Comparison of ENCODE assay signal across 23 mouse cellular contexts in the genomic region with DNA sequence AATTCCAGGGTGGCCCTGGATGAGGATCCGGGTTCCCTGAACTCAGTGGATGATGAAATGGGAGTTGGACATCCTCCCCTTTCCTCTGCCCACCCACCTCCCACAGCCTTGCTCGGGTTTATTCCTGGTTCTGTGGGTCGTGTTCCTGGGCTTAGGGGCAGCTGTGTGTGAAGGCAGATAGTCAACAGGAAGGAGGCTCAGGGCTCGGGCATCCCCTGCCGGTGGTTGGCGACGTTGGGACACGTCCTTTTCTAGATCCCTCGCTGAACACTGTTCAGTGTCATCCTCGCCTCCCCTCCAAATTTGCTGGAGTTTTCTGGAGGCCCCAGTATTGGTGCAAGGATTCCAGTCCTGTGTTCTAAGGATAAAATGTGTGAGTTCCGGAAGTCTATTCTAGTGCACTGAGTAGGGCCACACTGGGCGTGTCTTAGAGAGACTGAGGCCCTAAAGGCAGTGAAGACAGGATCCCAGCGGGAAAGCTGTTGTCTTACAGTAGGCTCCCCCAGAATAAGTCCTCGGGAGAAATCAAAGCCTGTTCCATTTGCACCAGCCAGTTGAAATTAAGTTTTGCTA. TPM values are rescaled to one million over a fixed set of nuclear protein-coding genes. Genes with fewer than 3 reads are reported as not detected.
DNase-seq lines count a peak whose midpoint lies in the region; ATAC-seq and TF ChIP-seq lines count a peak whose summit lies in the region.
"Had no signal": no experiment of that assay in that cellular context is flagged by ENCODE, and none has a peak within 500 bp of the region (broad histone marks: within the 10 kb centered on the region; RNA-seq: fewer than 3 reads in every experiment).

No protein-coding gene starts in this region.

- H3K4me1 ChIP-seq in liver, embryonic 12.5 days, result peaks cover 15% of the 10 kb centered on the region; the same call in 1 of the 2 replicates
- H3K4me1 ChIP-seq in limb, embryonic 12.5 days (replicated peaks), result peaks cover 11% of the 10 kb centered on the region
- H3K4me1 ChIP-seq in kidney, adult 2 months (ENCODE audit: control insufficient read depth, insufficient read depth, low read length), result no peaks in the 10 kb centered on the region
- H3K4me1 ChIP-seq in forebrain, embryonic 15.5 days, result no peaks in the 10 kb centered on the region

- DNase-seq in liver (peak; percentile 29), R1 (ENCODE audit: low read depth, low spot score) (peak; percentile 56)
- DNase-seq in kidney, adult 2 months, result no peak
- no peak for DNase-seq in ovary, postnatal 36 days (ENCODE audit: low spot score)
- DNase-seq: adrenal gland, postnatal 25 days; cerebellum, postnatal 25 days; gastrocnemius, postnatal 10 days; liver, embryonic 13.5 days; lung, postnatal 4 days; right cerebral cortex, postnatal 25 days; thymus, adult 2 months had no signal

- no peak; the same call in 1 of the 2 replicates for TF ChIP-seq CTCF in kidney, adult 2 months (conservative IDR thresholded peaks at IDR 0.05; ENCODE audit: insufficient read depth, insufficient read length, low read depth, low read length)

- no peak for ATAC-seq in liver, embryonic 12.5 days
- no peak for ATAC-seq in limb, embryonic 12.5 days (ENCODE audit: insufficient number of reproducible peaks, insufficient read depth, low FRiP score, low TSS enrichment, low read depth)
- ATAC-seq in neutrophil, adult 5-6 weeks (ENCODE audit: extremely low read depth, insufficient number of reproducible peaks, low FRiP score, poor library complexity, severe bottlenecking), result peak; percentile 24; the same call in 1 of the 2 replicates
- no peak for ATAC-seq in forebrain, embryonic 15.5 days (replicated peaks)
- ATAC-seq: midbrain, embryonic 16.5 days had no signal

- H3K4me3 ChIP-seq in liver, embryonic 12.5 days, result no peak overlapping the region
- H3K4me3 ChIP-seq in limb, embryonic 12.5 days (replicated peaks), result no peak overlapping the region
- H3K4me3 ChIP-seq in kidney, adult 2 months (ENCODE audit: insufficient read depth, low read depth, low read length), result no peak overlapping the region
- H3K4me3 ChIP-seq in forebrain, embryonic 15.5 days, result no peak overlapping the region
- H3K4me3 ChIP-seq: liver, embryonic 13.5 days had no signal

- TF ChIP-seq POLR2A in kidney, adult 2 months (IDR thresholded peaks at IDR 0.05; ENCODE audit: low read depth, low read length), result no peak

- H3K9ac ChIP-seq in liver, embryonic 12.5 days, result no peak overlapping the region
- H3K9ac ChIP-seq in limb, embryonic 12.5 days (replicated peaks), result no peak overlapping the region
- H3K9ac ChIP-seq in forebrain, embryonic 15.5 days (replicated peaks), result no peak overlapping the region
- H3K9ac ChIP-seq: liver, embryonic 13.5 days had no signal

- H3K27ac ChIP-seq in liver, embryonic 12.5 days, result no peak overlapping the region
- peak overlapping the region; percentile 41; the same call in 1 of the 2 replicates for H3K27ac ChIP-seq in limb, embryonic 12.5 days
- H3K27ac ChIP-seq in kidney, adult 2 months (ENCODE audit: insufficient read depth, low read depth, low read length), result no peak overlapping the region
- no peak overlapping the region for H3K27ac ChIP-seq in forebrain, embryonic 15.5 days (replicated peaks)
- H3K27ac ChIP-seq: kidney, postnatal 0 days; liver, embryonic 13.5 days had no signal

- H3K9me3 ChIP-seq in liver, embryonic 12.5 days (replicated peaks), result no peaks in the 10 kb centered on the region
- no peaks in the 10 kb centered on the region for H3K9me3 ChIP-seq in limb, embryonic 12.5 days
- H3K9me3 ChIP-seq in forebrain, embryonic 15.5 days, result no peaks in the 10 kb centered on the region
- H3K9me3 ChIP-seq: liver, embryonic 13.5 days had no signal

- H3K27me3 ChIP-seq in liver, embryonic 12.5 days (replicated peaks), result peaks cover 5% of the 10 kb centered on the region; the same call in 1 of the 2 replicates
- H3K27me3 ChIP-seq in limb, embryonic 12.5 days, result no peaks in the 10 kb centered on the region
- no peaks in the 10 kb centered on the region for H3K27me3 ChIP-seq in kidney, adult 2 months (replicated peaks; ENCODE audit: control insufficient read depth, insufficient read depth, low read length)
- H3K27me3 ChIP-seq in forebrain, embryonic 15.5 days, result no peaks in the 10 kb centered on the region
- H3K27me3 ChIP-seq: liver, embryonic 13.5 days had no signal

- H3K36me3 ChIP-seq in liver, embryonic 12.5 days, result no peaks in the 10 kb centered on the region
- H3K36me3 ChIP-seq in limb, embryonic 12.5 days, result no peaks in the 10 kb centered on the region
- no peaks in the 10 kb centered on the region for H3K36me3 ChIP-seq in kidney, adult 2 months (ENCODE audit: control insufficient read depth, insufficient read depth, low read length)
- H3K36me3 ChIP-seq in forebrain, embryonic 15.5 days, result no peaks in the 10 kb centered on the region
- H3K36me3 ChIP-seq: liver, embryonic 13.5 days had no signal

- H3K4me2 ChIP-seq in liver, embryonic 12.5 days, result no peak overlapping the region
- H3K4me2 ChIP-seq in limb, embryonic 12.5 days, result no peak overlapping the region
- no peak overlapping the region for H3K4me2 ChIP-seq in forebrain, embryonic 15.5 days (replicated peaks)
- H3K4me2 ChIP-seq: liver, embryonic 13.5 days had no signal

- 33% methylated on average over 14 of the region's 14 CpGs for WGBS in liver, embryonic 12.5 days (ENCODE audit: insufficient replicate concordance)
- 86% methylated on average over 14 of the region's 14 CpGs for WGBS in limb, embryonic 12.5 days
- 82% methylated on average over 14 of the region's 14 CpGs for WGBS in kidney, adult 2 months
- WGBS in forebrain, embryonic 15.5 days, result 91% methylated on average over 14 of the region's 14 CpGs

RNA-seq across cellular contexts. Expression of a gene that starts 19.4 kb away (rescaled TPM):
- polyA plus RNA-seq in liver, embryonic 12.5 days (2016; fragmentation: Nextera tagmentation; extraction: Ambion mirVana), result 35.7 TPM in 2 replicates
- 56.5 and 68.6 TPM in 2 replicates for polyA plus RNA-seq in limb, embryonic 12.5 days (2016; fragmentation: Nextera tagmentation; extraction: Ambion mirVana)
- total RNA-seq in neutrophil, adult 5-6 weeks (2017), result 187 and 230 TPM in 2 replicates
- 259 and 313 TPM in 2 replicates for polyA plus RNA-seq in kidney, adult 2 months (2012; rRNA removed)
- 21.7 and 24.9 TPM in 2 replicates for polyA plus RNA-seq in forebrain, embryonic 15.5 days (2015; fragmentation: Nextera tagmentation; extraction: Ambion mirVana)

RNA-seq across cellular contexts. Expression of a gene that starts 24.2 kb away (rescaled TPM):
- polyA plus RNA-seq in liver, embryonic 12.5 days (2016; fragmentation: Nextera tagmentation; extraction: Ambion mirVana), result 19.5 and 23.4 TPM in 2 replicates
- polyA plus RNA-seq in limb, embryonic 12.5 days (2016; fragmentation: Nextera tagmentation; extraction: Ambion mirVana), result 77.8 and 78.8 TPM in 2 replicates
- total RNA-seq in neutrophil, adult 5-6 weeks (2017), result 416 and 446 TPM in 2 replicates
- polyA plus RNA-seq in kidney, adult 2 months (2012; rRNA removed), result 125 and 135 TPM in 2 replicates
- polyA plus RNA-seq in forebrain, embryonic 15.5 days (2015; fragmentation: Nextera tagmentation; extraction: Ambion mirVana), result 6.5 and 7.6 TPM in 2 replicates

RNA-seq across cellular contexts. Expression of a gene that starts 26.5 kb away (rescaled TPM):
- 1.4 and 2.7 TPM in 2 replicates for polyA plus RNA-seq in liver, embryonic 12.5 days (2016; fragmentation: Nextera tagmentation; extraction: Ambion mirVana)
- polyA plus RNA-seq in limb, embryonic 12.5 days (2016; fragmentation: Nextera tagmentation; extraction: Ambion mirVana), result not detected in 2 replicates
- total RNA-seq in neutrophil, adult 5-6 weeks (2017), result 105 and 120 TPM in 2 replicates
- 1.6 and 2.3 TPM in 2 replicates for polyA plus RNA-seq in kidney, adult 2 months (2012; rRNA removed)
- polyA plus RNA-seq in forebrain, embryonic 15.5 days (2015; fragmentation: Nextera tagmentation; extraction: Ambion mirVana), result not detected in 2 replicates
- total RNA-seq: adrenal gland, postnatal 25 days; left cerebral cortex, postnatal 10 days; MEL had no signal
- polyA plus RNA-seq: embryonic facial prominence, embryonic 11.5 days; neural tube, embryonic 11.5 days had no signal

RNA-seq across cellular contexts. Expression of a gene that starts 35.4 kb away (rescaled TPM):
- polyA plus RNA-seq in liver, embryonic 12.5 days (2016; fragmentation: Nextera tagmentation; extraction: Ambion mirVana), result 355 TPM in 2 replicates
- polyA plus RNA-seq in limb, embryonic 12.5 days (2016; fragmentation: Nextera tagmentation; extraction: Ambion mirVana), result 941 and 1,046 TPM in 2 replicates
- total RNA-seq in neutrophil, adult 5-6 weeks (2017), result 514 and 537 TPM in 2 replicates
- polyA plus RNA-seq in kidney, adult 2 months (2012; rRNA removed), result 642 and 737 TPM in 2 replicates
- polyA plus RNA-seq in forebrain, embryonic 15.5 days (2015; fragmentation: Nextera tagmentation; extraction: Ambion mirVana), result 126 and 142 TPM in 2 replicates

RNA-seq across cellular contexts. Expression of a gene that starts 35.5 kb away (rescaled TPM):
- polyA plus RNA-seq in liver, embryonic 12.5 days (2016; fragmentation: Nextera tagmentation; extraction: Ambion mirVana), result not detected in 2 replicates
- polyA plus RNA-seq in limb, embryonic 12.5 days (2016; fragmentation: Nextera tagmentation; extraction: Ambion mirVana), result not detected in 2 replicates
- not detected in 2 replicates for total RNA-seq in neutrophil, adult 5-6 weeks (2017)
- 0.27 TPM in 1 of 2 replicates, not detected in the other for polyA plus RNA-seq in kidney, adult 2 months (2012; rRNA removed)
- not detected in 2 replicates for polyA plus RNA-seq in forebrain, embryonic 15.5 days (2015; fragmentation: Nextera tagmentation; extraction: Ambion mirVana)
- total RNA-seq: adrenal gland, postnatal 25 days; gastrocnemius, postnatal 10 days; heart, adult 8-10 months; heart, postnatal 25 days; left cerebral cortex, postnatal 10 days; MEL had no signal
- polyA plus RNA-seq: embryonic facial prominence, embryonic 11.5 days; liver, embryonic 13.5 days; midbrain, embryonic 16.5 days; thymus, adult 2 months had no signal

Comparison
In these comparisons a context has a peak if more than half of its experiments do, and no peak if none do; other contexts are left out.
1. DNase-seq: peak in liver (single experiment) and R1 (single experiment); none in kidney, adult 2 months (single experiment) and ovary, postnatal 36 days (single experiment).